Mouse (Mus musculus): Measurements from ENCODE around the gene Naip6.
"Not testable (repeated sequence)": the region's sequence is repeated elsewhere in the genome, so short reads cannot be mapped to it uniquely, and the experiment has no call there.

- TF ChIP-seq CTCF (IDR thresholded peaks at IDR 0.05; ENCODE audit: borderline replicate concordance, extremely low read depth, insufficient read depth, insufficient read length); POLR2A (IDR thresholded peaks at IDR 0.05; ENCODE audit: borderline replicate concordance, extremely low read depth, insufficient read depth, insufficient read length, poor library complexity, severe bottlenecking): not testable (repeated sequence)
Measured at GRCm38 (mm10) chr13:100331728-100332127, 14.3 kb upstream of the Naip6 start.

All from brain, embryonic 14.5 days (tissue).